Mouse (Mus musculus) megakaryocyte, embryonic 14.5 days (primary cell): ENCODE measurements at regions not wholly inside any gene's neighbourhood (a gene's known extent, or its start where the extent isn't known, plus 50 kb on each side); places are given as distances from the start of the nearest gene placed in this dataset.
"Not testable (repeated sequence)": the region's sequence is repeated elsewhere in the genome, so short reads cannot be mapped to it uniquely, and the experiment has no call there.

ENCODE experiments used
- H3K27me3 ChIP-seq: replicated peaks from 2 replicates; pipeline ENCODE3; 2012; ENCODE audit warnings: inconsistent platforms
- H3K36me3 ChIP-seq: replicated peaks from 2 replicates; pipeline ENCODE3; 2012; ENCODE audit warnings: low read length, inconsistent platforms, mixed read lengths
- H3K4me1 ChIP-seq: 2 replicates; pipeline ENCODE4 v1.6.1; 2012; ENCODE audit warnings: inconsistent platforms
- H3K4me3 ChIP-seq: replicated peaks from 2 replicates; pipeline ENCODE3; 2012; ENCODE audit warnings: moderate library complexity, mild to moderate bottlenecking, inconsistent platforms
- H3K9me3 ChIP-seq: 2 replicates; pipeline ENCODE4 v1.6.1; 2012; ENCODE audit warnings: inconsistent platforms
- FLI1 ChIP-seq: IDR thresholded peaks from 2 replicates; pipeline ENCODE4 v1.6.1; 2012; ENCODE audit warnings: low read length, inconsistent platforms, mixed read lengths
- GATA1 ChIP-seq: IDR thresholded peaks from 3 replicates; pipeline ENCODE4 v1.6.1; 2012; ENCODE audit warnings: mixed read lengths, low read length, inconsistent platforms, borderline replicate concordance

DNA sequence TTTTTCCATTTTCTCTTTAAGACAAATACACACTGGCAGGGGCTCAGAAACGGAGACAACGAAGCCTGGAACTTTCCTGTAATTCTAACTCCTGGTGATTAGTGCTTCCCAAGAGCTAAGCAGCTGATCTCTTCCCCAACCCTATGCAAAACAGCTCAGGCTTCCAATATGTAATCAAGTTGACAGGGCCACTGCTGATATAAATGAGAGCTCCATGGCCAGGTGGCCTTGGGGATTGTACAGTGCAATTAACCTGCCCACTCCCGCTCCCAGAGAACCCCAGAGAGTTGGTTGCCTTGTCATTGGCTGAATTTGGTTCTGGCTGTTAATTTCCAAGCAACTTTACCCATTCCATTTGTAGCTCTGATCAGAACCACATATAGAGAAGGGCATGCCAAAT, 67.8 kb downstream of the 4933415F23Rik start:
- H3K4me1 ChIP-seq: no peaks in the 10 kb centered on the region
- peaks cover 3% of the 10 kb centered on the region; the same call in 1 of the 2 replicates for H3K9me3 ChIP-seq
- no peaks in the 10 kb centered on the region for H3K27me3 ChIP-seq
- no peak overlapping the region for H3K4me3 ChIP-seq
- no peaks in the 10 kb centered on the region for H3K36me3 ChIP-seq
- TF ChIP-seq FLI1 (no peak), GATA1 (no peak)

DNA sequence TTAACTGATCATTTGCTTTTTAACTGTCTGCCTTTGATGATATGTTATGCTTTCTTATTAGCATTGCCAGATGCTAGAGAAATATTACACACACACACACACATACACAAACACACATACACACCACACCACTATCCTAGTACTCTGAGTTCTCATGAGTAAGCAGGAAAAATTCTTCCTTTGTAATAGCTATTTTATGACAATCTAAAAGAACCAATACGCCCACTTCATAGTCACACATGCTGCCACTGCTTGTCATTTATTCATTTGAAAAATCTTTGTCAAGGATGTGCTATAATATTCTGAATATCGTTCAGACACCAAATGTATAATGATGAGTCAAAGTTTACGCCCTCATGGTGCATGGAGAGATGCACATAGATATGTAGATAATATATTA, 78.5 kb downstream of the 4933415F23Rik start:
- H3K4me3 ChIP-seq: no peak overlapping the region
- H3K27me3 ChIP-seq: no peaks in the 10 kb centered on the region
- no peaks in the 10 kb centered on the region for H3K4me1 ChIP-seq
- no peak for TF ChIP-seq GATA1
- TF ChIP-seq FLI1: no peak
- peaks cover 12% of the 10 kb centered on the region for H3K9me3 ChIP-seq
- H3K36me3 ChIP-seq: no peaks in the 10 kb centered on the region

- Histone ChIP-seq H3K36me3 (no peaks in the 10 kb centered on the region), H3K4me3 (no peak overlapping the region), H3K27me3 (no peaks in the 10 kb centered on the region), H3K4me1 (no peaks in the 10 kb centered on the region), H3K9me3 (peaks cover 3% of the 10 kb centered on the region; the same call in 1 of the 2 replicates)
- TF ChIP-seq GATA1: no peak
- no peak for TF ChIP-seq FLI1
Measured at GRCm38 (mm10) chr1:23007784-23008490, 94.1 kb downstream of the 4933415F23Rik start.

GRCm38 (mm10) chr1:23004882-23005281, 97.2 kb downstream of the 4933415F23Rik start:
- H3K36me3 ChIP-seq: no peaks in the 10 kb centered on the region
- H3K27me3 ChIP-seq: no peaks in the 10 kb centered on the region
- TF ChIP-seq GATA1 (no peak), FLI1 (no peak)
- no peaks in the 10 kb centered on the region for H3K4me1 ChIP-seq
- H3K4me3 ChIP-seq: no peak overlapping the region
- H3K9me3 ChIP-seq: peaks cover 3% of the 10 kb centered on the region; the same call in 1 of the 2 replicates

GRCm38 (mm10) chr1:22996665-22997064, 105.4 kb downstream of the 4933415F23Rik start:
- Histone ChIP-seq H3K4me3 (no peak overlapping the region), H3K4me1 (no peaks in the 10 kb centered on the region), H3K27me3 (no peaks in the 10 kb centered on the region), H3K36me3 (no peaks in the 10 kb centered on the region), H3K9me3 (no peaks in the 10 kb centered on the region)
- no peak for TF ChIP-seq GATA1
- no peak for TF ChIP-seq FLI1

DNA sequence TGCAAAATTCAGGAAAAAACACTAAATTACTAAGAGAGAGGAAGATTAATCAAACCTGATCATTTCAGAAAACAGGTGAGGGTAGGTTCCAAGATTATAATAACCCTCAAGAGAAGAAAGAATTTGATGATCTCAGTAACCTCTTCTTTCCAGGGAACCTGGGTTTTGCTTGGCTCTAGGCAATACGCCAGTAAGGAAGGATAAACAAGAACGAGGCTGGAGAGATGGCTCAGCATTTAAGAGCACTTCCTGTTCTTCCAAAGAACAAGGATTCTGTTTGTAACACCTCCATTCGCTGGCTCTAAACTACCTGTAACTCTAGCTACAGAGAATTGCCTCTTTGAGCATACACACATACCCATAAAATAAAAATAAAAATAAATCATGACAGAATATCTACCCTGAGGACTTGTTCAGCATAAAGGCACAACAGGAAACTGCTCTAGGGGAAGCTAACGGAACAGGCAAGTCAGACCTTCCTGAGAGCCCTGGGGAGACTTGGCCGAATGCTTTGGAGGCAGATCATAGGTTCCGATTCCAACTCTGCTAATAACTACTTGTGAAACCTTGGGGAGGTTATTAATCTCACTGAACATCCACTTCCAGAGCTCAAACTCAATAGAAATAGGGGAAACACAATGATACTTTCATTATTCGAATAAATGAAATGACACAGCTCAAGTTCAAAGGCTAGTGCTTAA, 112.4 kb downstream of the 4933415F23Rik start:
- Histone ChIP-seq H3K36me3 (no peaks in the 10 kb centered on the region), H3K4me1 (no peaks in the 10 kb centered on the region), H3K4me3 (no peak overlapping the region), H3K9me3 (0 out of 2 replicates have a peak, but pooled peaks cover 6% of the 10 kb centered on the region), H3K27me3 (no peaks in the 10 kb centered on the region)
- no peak for TF ChIP-seq GATA1
- no peak for TF ChIP-seq FLI1

DNA sequence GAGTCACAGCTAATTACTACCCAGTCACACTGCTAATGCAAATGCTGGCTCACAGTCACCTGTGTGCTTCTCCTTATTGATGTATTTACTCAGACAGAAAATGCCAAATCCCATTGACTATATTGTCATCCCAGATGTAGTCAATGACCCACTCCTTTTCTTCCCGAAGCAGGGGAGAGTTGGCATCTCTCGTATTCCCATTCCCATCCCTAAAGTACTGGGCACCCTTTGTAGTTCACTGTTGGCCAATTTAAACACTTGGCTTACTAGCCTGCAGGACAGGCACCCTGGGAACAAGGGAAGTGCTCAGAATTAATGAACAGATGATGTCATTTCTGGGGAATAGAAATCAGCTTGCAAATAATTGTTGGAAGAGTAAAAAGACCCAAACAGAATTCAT, 114.5 kb downstream of the 4933415F23Rik start:
- no peak overlapping the region for H3K4me3 ChIP-seq
- 0 out of 2 replicates have a peak, but pooled peaks cover 6% of the 10 kb centered on the region for H3K9me3 ChIP-seq
- H3K4me1 ChIP-seq: no peaks in the 10 kb centered on the region
- TF ChIP-seq GATA1: no peak
- H3K27me3 ChIP-seq: no peaks in the 10 kb centered on the region
- H3K36me3 ChIP-seq: no peaks in the 10 kb centered on the region

GRCm38 (mm10) chr1:22984276-22984675, 117.8 kb downstream of the 4933415F23Rik start:
- not testable (repeated sequence) for H3K36me3 ChIP-seq, H3K4me1 ChIP-seq, H3K9me3 ChIP-seq, H3K4me3 ChIP-seq, H3K27me3 ChIP-seq

GRCm38 (mm10) chr1:22974917-22975316, 127.1 kb downstream of the 4933415F23Rik start:
- Histone ChIP-seq H3K9me3 (peaks cover 15% of the 10 kb centered on the region), H3K27me3 (no peaks in the 10 kb centered on the region), H3K4me3 (no peak overlapping the region), H3K4me1 (no peaks in the 10 kb centered on the region), H3K36me3 (no peaks in the 10 kb centered on the region)
- TF ChIP-seq FLI1: no peak
- TF ChIP-seq GATA1: no peak

DNA sequence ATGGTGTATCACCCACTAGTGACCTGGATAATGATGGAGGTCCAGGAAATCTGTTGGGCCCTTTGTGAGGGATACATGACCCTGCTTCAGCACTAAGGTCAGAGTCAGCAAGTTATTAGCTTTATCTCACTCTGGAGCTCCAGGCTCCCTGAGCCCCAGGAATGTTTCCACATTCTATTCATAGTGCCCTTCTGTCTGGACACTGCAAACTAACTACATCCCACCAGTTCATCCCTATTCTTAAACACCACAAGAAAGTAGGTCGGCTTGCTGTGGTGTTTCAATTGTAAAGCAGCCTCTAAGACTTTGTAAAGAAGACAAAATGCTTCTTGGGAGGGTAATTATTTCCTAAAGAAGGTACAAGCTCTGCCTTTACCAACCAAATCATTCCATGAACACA, 138.2 kb upstream of the Rims1 start:
- no peak overlapping the region for H3K4me3 ChIP-seq
- H3K36me3 ChIP-seq: no peaks in the 10 kb centered on the region
- H3K4me1 ChIP-seq: no peaks in the 10 kb centered on the region
- no peaks in the 10 kb centered on the region for H3K27me3 ChIP-seq
- H3K9me3 ChIP-seq: peaks cover 6% of the 10 kb centered on the region
- TF ChIP-seq FLI1: no peak
- no peak for TF ChIP-seq GATA1
